Mouse (Mus musculus) hindbrain, embryonic 13.5 days (tissue): Measurements from ENCODE around the gene Hspb3. TPM values are rescaled to one million over a fixed set of nuclear protein-coding genes. Genes with fewer than 3 reads are reported as not detected.
A peak's percentile ranks its signal among the peaks of the same experiment; 100 is the strongest.

Experiments used
- ATAC-seq: fragments of 200-750 bp; cut with Nextera tagmentation; 2 replicates; pipeline ENCODE4 v1.8.0; 2017; ENCODE audit warnings: moderate TSS enrichment; ENCODE audit not compliant: low FRiP score
- H3K27ac ChIP-seq: fragments of 300-500 bp; sonication (generic); 2 replicates; pipeline ENCODE4 v1.5.1; 2015; ENCODE audit warnings: inconsistent platforms, mild to moderate bottlenecking, moderate library complexity
- H3K27me3 ChIP-seq: fragments of 300-500 bp; sonication (generic); 2 replicates; pipeline ENCODE4 v1.6.1; 2015; ENCODE audit warnings: mild to moderate bottlenecking, inconsistent platforms
- H3K36me3 ChIP-seq: fragments of 300-500 bp; sonication (generic); 2 replicates; pipeline ENCODE4 v1.6.1; 2015; ENCODE audit warnings: mild to moderate bottlenecking, inconsistent platforms
- H3K4me1 ChIP-seq: fragments of 300-500 bp; sonication (generic); replicated peaks from 2 replicates; pipeline ENCODE4 v1.6.1; 2015; ENCODE audit warnings: inconsistent platforms
- H3K4me2 ChIP-seq: fragments of 300-500 bp; sonication (generic); 2 replicates; pipeline ENCODE4 v1.6.1; 2015; ENCODE audit warnings: inconsistent platforms, mild to moderate bottlenecking, moderate library complexity
- H3K4me3 ChIP-seq: fragments of 300-500 bp; sonication (generic); 2 replicates; pipeline ENCODE4 v1.5.1; 2015; ENCODE audit warnings: mild to moderate bottlenecking, inconsistent platforms
- H3K9ac ChIP-seq: fragments of 300-500 bp; sonication (generic); 2 replicates; pipeline ENCODE4 v1.6.1; 2015; ENCODE audit warnings: mild to moderate bottlenecking, inconsistent platforms
- H3K9me3 ChIP-seq: fragments of 300-500 bp; sonication (generic); 2 replicates; pipeline ENCODE4 v1.6.1; 2016; ENCODE audit warnings: inconsistent platforms
- WGBS: fragments of 180-500 bp; shearing (Covaris S2); methylation state at CpG from one replicate; pipeline ENCODE4 v1.1.7; 2015; 5-methylcytosine and 5-hydroxymethylcytosine counted together
- polyA plus RNA-seq: library from polyadenylated mRNA; unstranded; fragments of >200 nt; fragmentation: Nextera tagmentation; extraction: Ambion mirVana; gene quantifications from 2 replicates; pipeline ENCODE4 v1.2.1, GENCODE M21; 2015

The Hspb3 gene
- polyA plus RNA-seq, 1 experiment from 2014 or later, result not detected

- Histone ChIP-seq H3K4me1 (no peaks in the 10 kb centered on the region), H3K27ac (no peak overlapping the region), H3K4me3 (no peak overlapping the region), H3K9ac (no peak overlapping the region), H3K4me2 (no peak overlapping the region), H3K27me3 (peaks cover 5% of the 10 kb centered on the region; the same call in 1 of the 2 replicates), H3K36me3 (no peaks in the 10 kb centered on the region), H3K9me3 (no peaks in the 10 kb centered on the region)
- WGBS, result 43% methylated on average over 10 of the region's 10 CpGs
- peak; percentile 68; the same call in 1 of the 2 replicates for ATAC-seq
Observed at GRCm38 (mm10) chr13:113669459-113670077, 6.1 kb upstream of the Hspb3 start.

GRCm38 (mm10) chr13:113663883-113664282 lies 407 bp upstream of the Hspb3 start:
- 77% methylated on average over 7 of the region's 7 CpGs for WGBS
- no peaks in the 10 kb centered on the region for H3K9me3 ChIP-seq
- H3K4me1 ChIP-seq, result peaks cover 11% of the 10 kb centered on the region
- H3K4me3 ChIP-seq, result no peak overlapping the region
- H3K9ac ChIP-seq, result 0 out of 2 replicates have a peak overlapping the region, but pooled peaks have one; percentile 29
- no peaks in the 10 kb centered on the region for H3K36me3 ChIP-seq
- ATAC-seq, result no peak
- H3K27ac ChIP-seq, result no peak overlapping the region
- peaks cover 5% of the 10 kb centered on the region; the same call in 1 of the 2 replicates for H3K27me3 ChIP-seq
- 0 out of 2 replicates have a peak overlapping the region, but pooled peaks have one; percentile 8 for H3K4me2 ChIP-seq

GRCm38 (mm10) chr13:113661826-113662271 lies 1.6 kb downstream of the Hspb3 start:
- no peaks in the 10 kb centered on the region for H3K9me3 ChIP-seq
- peaks cover 11% of the 10 kb centered on the region for H3K4me1 ChIP-seq
- H3K4me3 ChIP-seq, result no peak overlapping the region
- WGBS, result 84% methylated on average over 7 of the region's 7 CpGs
- no peak overlapping the region for H3K27ac ChIP-seq
- no peak overlapping the region for H3K4me2 ChIP-seq
- no peak overlapping the region for H3K9ac ChIP-seq
- no peak for ATAC-seq
- H3K27me3 ChIP-seq, result no peaks in the 10 kb centered on the region
- no peaks in the 10 kb centered on the region for H3K36me3 ChIP-seq

- Histone ChIP-seq H3K4me1 (peaks cover 11% of the 10 kb centered on the region), H3K27me3 (no peaks in the 10 kb centered on the region), H3K36me3 (no peaks in the 10 kb centered on the region), H3K4me2 (no peak overlapping the region), H3K27ac (no peak overlapping the region), H3K9ac (no peak overlapping the region), H3K4me3 (no peak overlapping the region), H3K9me3 (no peaks in the 10 kb centered on the region)
- WGBS, result 87% methylated on average over 9 of the region's 9 CpGs
- no peak for ATAC-seq
Observed at GRCm38 (mm10) chr13:113660576-113661310, 2.7 kb downstream of the Hspb3 start.

GRCm38 (mm10) chr13:113657204-113657603 lies 6.3 kb downstream of the Hspb3 start:
- Histone ChIP-seq H3K27me3 (no peaks in the 10 kb centered on the region), H3K9ac (no peak overlapping the region), H3K9me3 (no peaks in the 10 kb centered on the region), H3K27ac (no peak overlapping the region), H3K4me1 (no peaks in the 10 kb centered on the region), H3K36me3 (no peaks in the 10 kb centered on the region), H3K4me3 (no peak overlapping the region), H3K4me2 (no peak overlapping the region)
- no peak for ATAC-seq
- 88% methylated on average over 7 of the region's 7 CpGs for WGBS

GRCm38 (mm10) chr13:113656639-113657038 lies 6.8 kb downstream of the Hspb3 start:
- no peaks in the 10 kb centered on the region for H3K36me3 ChIP-seq
- no peaks in the 10 kb centered on the region for H3K27me3 ChIP-seq
- no peak overlapping the region for H3K9ac ChIP-seq
- no peak overlapping the region for H3K27ac ChIP-seq
- H3K4me1 ChIP-seq, result no peaks in the 10 kb centered on the region
- H3K4me2 ChIP-seq, result no peak overlapping the region
- no peak overlapping the region for H3K4me3 ChIP-seq
- 87% methylated on average over 4 of the region's 4 CpGs for WGBS
- H3K9me3 ChIP-seq, result no peaks in the 10 kb centered on the region
- ATAC-seq, result no peak

GRCm38 (mm10) chr13:113655511-113655910 lies 8.0 kb downstream of the Hspb3 start:
- H3K4me2 ChIP-seq, result no peak overlapping the region
- H3K9ac ChIP-seq, result no peak overlapping the region
- no peaks in the 10 kb centered on the region for H3K9me3 ChIP-seq
- H3K4me3 ChIP-seq, result no peak overlapping the region
- no peak overlapping the region for H3K27ac ChIP-seq
- WGBS, result 87% methylated on average over 4 of the region's 4 CpGs
- H3K4me1 ChIP-seq, result no peaks in the 10 kb centered on the region
- ATAC-seq, result no peak
- no peaks in the 10 kb centered on the region for H3K27me3 ChIP-seq
- no peaks in the 10 kb centered on the region for H3K36me3 ChIP-seq

GRCm38 (mm10) chr13:113640944-113641597 lies 22.4 kb downstream of the Hspb3 start:
- no peak overlapping the region for H3K4me2 ChIP-seq
- WGBS, result 51% methylated on average over 11 of the region's 11 CpGs
- no peak overlapping the region for H3K9ac ChIP-seq
- H3K27ac ChIP-seq, result no peak overlapping the region
- H3K9me3 ChIP-seq, result no peaks in the 10 kb centered on the region
- no peak overlapping the region for H3K4me3 ChIP-seq
- ATAC-seq, result peak; percentile 78
- H3K4me1 ChIP-seq, result peaks cover 4% of the 10 kb centered on the region
- no peaks in the 10 kb centered on the region for H3K36me3 ChIP-seq
- H3K27me3 ChIP-seq, result 0 out of 2 replicates have a peak, but pooled peaks cover 2% of the 10 kb centered on the region

GRCm38 (mm10) chr13:113638914-113639313 lies 24.6 kb downstream of the Hspb3 start:
- H3K9me3 ChIP-seq, result no peaks in the 10 kb centered on the region
- no peaks in the 10 kb centered on the region for H3K36me3 ChIP-seq
- H3K4me1 ChIP-seq, result peaks cover 4% of the 10 kb centered on the region
- no peak overlapping the region for H3K27ac ChIP-seq
- H3K4me2 ChIP-seq, result peak overlapping the region; percentile 35; the same call in 1 of the 2 replicates
- no peak overlapping the region for H3K9ac ChIP-seq
- WGBS, result 33% methylated on average over 7 of the region's 7 CpGs
- no peak for ATAC-seq
- 0 out of 2 replicates have a peak, but pooled peaks cover 4% of the 10 kb centered on the region for H3K27me3 ChIP-seq
- no peak overlapping the region for H3K4me3 ChIP-seq

- ATAC-seq, result no peak
- no peaks in the 10 kb centered on the region for H3K36me3 ChIP-seq
- no peak overlapping the region for H3K4me3 ChIP-seq
- H3K27ac ChIP-seq, result no peak overlapping the region
- H3K27me3 ChIP-seq, result 0 out of 2 replicates have a peak, but pooled peaks cover 4% of the 10 kb centered on the region
- H3K4me1 ChIP-seq, result peaks cover 4% of the 10 kb centered on the region
- H3K9me3 ChIP-seq, result no peaks in the 10 kb centered on the region
- WGBS, result 86% methylated on average over 17 of the region's 17 CpGs
- H3K9ac ChIP-seq, result no peak overlapping the region
- H3K4me2 ChIP-seq, result no peak overlapping the region
Observed at GRCm38 (mm10) chr13:113635799-113636222, 27.7 kb downstream of the Hspb3 start.

- Histone ChIP-seq H3K9me3 (no peaks in the 10 kb centered on the region), H3K4me3 (no peak overlapping the region), H3K27me3 (0 out of 2 replicates have a peak, but pooled peaks cover 4% of the 10 kb centered on the region), H3K9ac (no peak overlapping the region), H3K4me1 (peaks cover 4% of the 10 kb centered on the region), H3K27ac (no peak overlapping the region), H3K4me2 (no peak overlapping the region), H3K36me3 (no peaks in the 10 kb centered on the region)
- WGBS, result 86% methylated on average over 15 of the region's 15 CpGs
- no peak for ATAC-seq
Observed at GRCm38 (mm10) chr13:113634732-113635481, 28.6 kb downstream of the Hspb3 start.

- Histone ChIP-seq H3K4me3 (no peak overlapping the region), H3K4me2 (no peak overlapping the region), H3K9me3 (no peaks in the 10 kb centered on the region), H3K9ac (no peak overlapping the region), H3K27me3 (0 out of 2 replicates have a peak, but pooled peaks cover 3% of the 10 kb centered on the region), H3K4me1 (no peaks in the 10 kb centered on the region), H3K36me3 (no peaks in the 10 kb centered on the region), H3K27ac (no peak overlapping the region)
- no peak for ATAC-seq
- WGBS, result 46% methylated on average over 6 of the region's 6 CpGs
Observed at GRCm38 (mm10) chr13:113632506-113632905, 31.0 kb downstream of the Hspb3 start.
